Mouse (Mus musculus) small intestine, adult 2 months (tissue): ENCODE measurements around the gene Lars2. TPM values are rescaled to one million over a fixed set of nuclear protein-coding genes. Genes with fewer than 3 reads are reported as not detected.

Experiments used
- H3K27ac ChIP-seq: fragments of 200-500 bp; 2 replicates; pipeline ENCODE4 v1.5.1; 2012; ENCODE audit warnings: low read depth, low read length, control low read depth, inconsistent platforms; ENCODE audit not compliant: insufficient read depth
- H3K27me3 ChIP-seq: fragments of 200-500 bp; 2 replicates; pipeline ENCODE4 v1.6.1; 2012; ENCODE audit warnings: mild to moderate bottlenecking, moderate library complexity, low read length, inconsistent platforms; ENCODE audit not compliant: control insufficient read depth, insufficient read depth
- H3K36me3 ChIP-seq: fragments of 200-500 bp; 2 replicates; pipeline ENCODE4 v1.6.1; 2012; ENCODE audit warnings: mild to moderate bottlenecking, low read length, control low read depth, inconsistent platforms; ENCODE audit not compliant: control insufficient read depth, insufficient read depth
- H3K4me1 ChIP-seq: fragments of 200-500 bp; 2 replicates; pipeline ENCODE4 v1.6.1; 2012; ENCODE audit warnings: low read length, inconsistent platforms, mixed read lengths; ENCODE audit not compliant: control insufficient read depth, insufficient read depth, insufficient read length
- H3K4me3 ChIP-seq: fragments of 200-500 bp; 2 replicates; pipeline ENCODE4 v1.5.1; 2012; ENCODE audit warnings: low read depth, mild to moderate bottlenecking, control low read depth, inconsistent platforms, low read length, moderate library complexity
- CTCF ChIP-seq: fragments of 200-500 bp; IDR thresholded peaks from 2 replicates; pipeline ENCODE4 v1.5.1; 2012; ENCODE audit warnings: low read depth, mild to moderate bottlenecking, control low read depth, inconsistent platforms, low read length, moderate library complexity, mixed read lengths; ENCODE audit not compliant: insufficient replicate concordance, insufficient read length; ENCODE audit errors: extremely low read depth
- POLR2A ChIP-seq: fragments of 200-500 bp; IDR thresholded peaks from 2 replicates; pipeline ENCODE4 v1.6.1; 2012; ENCODE audit warnings: low read depth, mild to moderate bottlenecking, control low read depth, inconsistent platforms, low read length, moderate library complexity
- WGBS: fragments of 180-500 bp; shearing (Covaris S2); methylation state at CpG from one replicate; pipeline ENCODE4 v1.1.7; 2018; 5-methylcytosine and 5-hydroxymethylcytosine counted together
- polyA plus RNA-seq: library from polyadenylated mRNA; depleted of rRNA; stranded (reverse); fragments of >200 nt; gene quantifications from 2 replicates; pipeline ENCODE4 v1.2.3, GENCODE M21; 2012; rRNA removed

Lars2 gene
- polyA plus RNA-seq, 1 experiment = 217 TPM

DNA sequence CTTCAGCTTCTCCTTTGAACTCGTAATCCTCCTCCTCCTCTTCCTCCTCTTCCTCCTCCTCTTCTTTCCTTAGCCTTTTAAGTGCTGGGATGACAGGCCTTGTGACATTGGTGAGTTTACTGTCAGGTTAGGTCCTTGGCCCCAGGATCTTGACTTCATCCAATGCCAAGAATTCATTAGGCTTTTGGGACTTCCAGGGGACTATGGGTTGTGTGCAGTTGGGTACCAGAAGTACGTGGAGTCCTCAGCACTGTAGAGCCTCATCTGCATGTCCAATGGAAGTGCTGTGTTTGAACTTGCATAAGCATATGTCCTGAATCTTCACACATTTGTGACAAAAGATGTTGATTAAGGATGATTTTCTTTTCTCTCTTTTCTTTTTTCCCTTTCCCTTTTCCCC lies 142.3 kb downstream of the Lars2 start:
- H3K4me1 ChIP-seq = peaks cover 15% of the 10 kb centered on the region; the same call in 1 of the 2 replicates
- WGBS = 61% methylated on average over 2 of the region's 2 CpGs
- no peak overlapping the region for H3K4me3 ChIP-seq
- H3K27me3 ChIP-seq = no peaks in the 10 kb centered on the region
- peak overlapping the region; percentile 64 for H3K27ac ChIP-seq
- TF ChIP-seq CTCF (no peak), POLR2A (no peak)
- peaks cover 35% of the 10 kb centered on the region for H3K36me3 ChIP-seq

DNA sequence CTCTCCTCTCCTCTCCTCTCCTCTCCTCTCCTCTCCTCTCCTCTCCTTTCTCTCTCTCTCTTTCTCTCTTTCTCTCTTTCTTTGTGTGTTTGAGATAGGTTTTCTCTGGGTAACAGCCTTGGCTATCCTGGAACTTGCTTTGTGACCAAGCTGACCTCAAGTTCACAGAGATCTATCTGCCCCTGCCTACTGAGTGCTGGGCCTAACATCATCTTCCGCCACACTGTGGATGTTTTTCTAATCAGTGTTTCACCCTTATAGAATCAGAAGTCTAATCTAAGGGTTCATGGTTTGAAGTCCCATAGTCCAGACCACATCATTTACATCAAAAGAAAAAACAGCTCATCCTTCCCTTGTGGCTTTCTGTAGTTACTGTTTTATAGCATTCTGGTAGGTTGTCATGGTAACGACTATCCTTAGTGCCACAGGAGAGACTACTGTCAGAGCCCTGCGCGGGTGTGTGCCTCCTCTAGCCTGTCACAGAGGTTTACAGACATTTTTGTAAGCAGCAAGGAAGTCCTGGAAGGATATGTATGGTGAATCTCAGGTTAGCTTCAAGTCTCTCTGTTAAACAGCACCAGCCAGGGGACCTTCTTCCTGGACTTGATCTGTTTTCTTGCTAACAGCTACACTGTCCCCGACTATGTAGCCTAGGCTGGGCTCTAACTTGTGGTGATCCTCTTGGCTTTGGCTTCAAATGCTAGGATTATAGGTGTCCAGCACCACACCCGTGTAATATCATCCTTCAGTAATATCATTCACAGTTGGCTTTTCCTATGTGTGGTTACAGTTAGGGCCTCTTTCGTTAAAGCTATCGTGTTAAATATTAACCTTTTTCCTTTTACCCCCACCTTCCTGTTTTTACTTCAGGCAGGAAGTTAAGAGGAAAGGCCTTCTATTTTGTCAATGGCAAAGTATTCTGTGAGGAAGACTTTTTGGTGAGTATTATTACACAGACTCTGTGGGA lies 143.2 kb downstream of the Lars2 start:
- 21% methylated on average over 8 of the region's 8 CpGs for WGBS
- peak overlapping the region; percentile 77 for H3K27ac ChIP-seq
- H3K27me3 ChIP-seq = no peaks in the 10 kb centered on the region
- no peak overlapping the region for H3K4me3 ChIP-seq
- TF ChIP-seq CTCF = no peak
- TF ChIP-seq POLR2A = no peak
- peaks cover 15% of the 10 kb centered on the region; the same call in 1 of the 2 replicates for H3K4me1 ChIP-seq
- peaks cover 38% of the 10 kb centered on the region for H3K36me3 ChIP-seq

DNA sequence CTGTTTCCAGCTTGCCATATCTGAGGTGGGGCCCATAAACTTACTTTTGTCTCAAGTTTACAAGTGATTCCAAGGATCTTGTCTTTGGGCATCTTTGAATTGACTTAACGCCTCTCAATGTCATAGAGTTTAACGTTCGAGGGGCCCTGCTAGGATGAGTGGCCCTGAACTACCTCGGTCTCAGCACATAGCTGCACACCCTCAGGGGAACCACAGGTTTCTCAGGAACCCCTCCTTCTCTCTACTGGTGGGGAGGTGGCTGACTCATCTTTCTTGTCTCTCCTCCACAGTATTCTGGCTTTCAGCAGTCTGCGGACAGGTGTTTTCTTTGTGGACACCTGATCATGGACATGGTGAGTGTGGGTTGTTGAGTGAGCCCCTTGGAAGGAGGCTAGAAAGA lies 144.2 kb downstream of the Lars2 start:
- TF ChIP-seq CTCF (no peak), POLR2A (no peak)
- Histone ChIP-seq H3K27ac (no peak overlapping the region), H3K4me1 (peaks cover 12% of the 10 kb centered on the region; the same call in 1 of the 2 replicates), H3K4me3 (no peak overlapping the region), H3K27me3 (no peaks in the 10 kb centered on the region), H3K36me3 (peaks cover 37% of the 10 kb centered on the region)
- 77% methylated on average over 5 of the region's 5 CpGs for WGBS

Other genes with a start within 250 kb of the Lars2 start
- gene Clec3b, start 216.0 kb upstream of the Lars2 start, polyA plus RNA-seq = 34.7 and 37.4 TPM in 2 replicates
- gene Cdcp1, start 150.9 kb upstream of the Lars2 start, polyA plus RNA-seq = 16.4 and 25.7 TPM in 2 replicates
- gene Tmem158, start 106.2 kb upstream of the Lars2 start, polyA plus RNA-seq = 21.7 and 44.7 TPM in 2 replicates
- gene Limd1, start 111.8 kb downstream of the Lars2 start, polyA plus RNA-seq = 16.7 and 54.0 TPM in 2 replicates
- 1.6 and 3.2 TPM in 2 replicates for gene Sacm1l, start 162.8 kb downstream of the Lars2 start, polyA plus RNA-seq